8 mouse cellular contexts compared by ENCODE assay signal in genomic region chr10:127721671-127722418, GRCm38 (mm10). TPM values are rescaled to one million over a fixed set of nuclear protein-coding genes. Genes with fewer than 3 reads are reported as not detected.
DNase-seq lines count a peak whose midpoint lies in the region; ATAC-seq and TF ChIP-seq lines count a peak whose summit lies in the region.

No protein-coding gene starts in this region.

- H3K4me3 ChIP-seq in forebrain, embryonic 12.5 days (replicated peaks): peak overlapping the region; percentile 13; the same call in 1 of the 2 replicates
- no peak overlapping the region for H3K4me3 ChIP-seq in hindbrain, embryonic 14.5 days (replicated peaks; ENCODE audit: low read length)
- H3K4me3 ChIP-seq in neural tube, embryonic 13.5 days: peak overlapping the region; percentile 0; the same call in 1 of the 2 replicates
- no peak overlapping the region for H3K4me3 ChIP-seq in thymus, adult 2 months (ENCODE audit: control insufficient read depth, insufficient read depth, low read length)

- peak overlapping the region; percentile 36 for H3K4me2 ChIP-seq in forebrain, embryonic 12.5 days
- H3K4me2 ChIP-seq in hindbrain, embryonic 14.5 days (replicated peaks): peak overlapping the region; percentile 38
- H3K4me2 ChIP-seq in neural tube, embryonic 13.5 days: peak overlapping the region; percentile 38

- 0 out of 2 replicates have a peak overlapping the region, but pooled peaks have one; percentile 43 for H3K27ac ChIP-seq in forebrain, embryonic 12.5 days
- no peak overlapping the region for H3K27ac ChIP-seq in hindbrain, embryonic 14.5 days
- H3K27ac ChIP-seq in neural tube, embryonic 13.5 days (replicated peaks): no peak overlapping the region
- H3K27ac ChIP-seq in thymus, adult 2 months (ENCODE audit: control insufficient read depth, insufficient read depth, low read length): no peak overlapping the region

- no peak for TF ChIP-seq CTCF in thymus, adult 2 months (IDR thresholded peaks at IDR 0.05; ENCODE audit: borderline replicate concordance, control insufficient read depth, extremely low read depth, insufficient read depth, low read length, poor library complexity)

- peak; percentile 62; the same call in 1 of the 2 replicates for ATAC-seq in forebrain, embryonic 12.5 days (ENCODE audit: low FRiP score)
- peak; percentile 56; the same call in 1 of the 2 replicates for ATAC-seq in hindbrain, embryonic 14.5 days (ENCODE audit: low FRiP score)
- peak; percentile 54 for ATAC-seq in neural tube, embryonic 13.5 days (ENCODE audit: low read depth)
- ATAC-seq in megakaryocyte-erythroid progenitor cell, adult 5-6 weeks (replicated peaks; ENCODE audit: low FRiP score, low TSS enrichment, poor library complexity, severe bottlenecking): no peak

- TF ChIP-seq POLR2A in thymus, adult 2 months (IDR thresholded peaks at IDR 0.05; ENCODE audit: control insufficient read depth, extremely low read depth, insufficient read depth, low read length, poor library complexity): no peak

- peak overlapping the region; percentile 29; the same call in 1 of the 2 replicates for H3K9ac ChIP-seq in forebrain, embryonic 12.5 days
- H3K9ac ChIP-seq in hindbrain, embryonic 14.5 days: peak overlapping the region; percentile 12; the same call in 1 of the 2 replicates
- H3K9ac ChIP-seq in neural tube, embryonic 13.5 days: peak overlapping the region; percentile 38

- peak; percentile 16 to 31 for DNase-seq in left cerebral cortex, adult 18-20 months (ENCODE audit: low spot score in 2 of 2)
- DNase-seq in left cerebral cortex, adult 9 months (ENCODE audit: low spot score in 2 of 2): no peak
- no peak for DNase-seq in hindbrain, embryonic 14.5 days (ENCODE audit: low spot score)
- DNase-seq in thymus, adult 2 months: no peak
- DNase-seq in cerebellum, postnatal 25 days: no peak

- H3K27me3 ChIP-seq in forebrain, embryonic 12.5 days: peaks cover 64% of the 10 kb centered on the region
- no peaks in the 10 kb centered on the region for H3K27me3 ChIP-seq in hindbrain, embryonic 14.5 days (ENCODE audit: control insufficient read depth, insufficient read depth, low read length)
- peaks cover 20% of the 10 kb centered on the region for H3K27me3 ChIP-seq in neural tube, embryonic 13.5 days
- H3K27me3 ChIP-seq in thymus, adult 2 months (ENCODE audit: control insufficient read depth, insufficient read depth, low read length): no peaks in the 10 kb centered on the region; the same call in 1 of the 2 replicates

- H3K9me3 ChIP-seq in forebrain, embryonic 12.5 days: no peaks in the 10 kb centered on the region
- H3K9me3 ChIP-seq in hindbrain, embryonic 14.5 days (ENCODE audit: control insufficient read depth, low read length): no peaks in the 10 kb centered on the region
- no peaks in the 10 kb centered on the region for H3K9me3 ChIP-seq in neural tube, embryonic 13.5 days

- H3K36me3 ChIP-seq in forebrain, embryonic 12.5 days (replicated peaks): no peaks in the 10 kb centered on the region
- H3K36me3 ChIP-seq in hindbrain, embryonic 14.5 days (replicated peaks; ENCODE audit: control insufficient read depth, insufficient read depth): no peaks in the 10 kb centered on the region
- H3K36me3 ChIP-seq in neural tube, embryonic 13.5 days: no peaks in the 10 kb centered on the region
- H3K36me3 ChIP-seq in thymus, adult 2 months (ENCODE audit: control insufficient read depth, insufficient read depth, low read length): no peaks in the 10 kb centered on the region

- 16% methylated on average over 20 of the region's 20 CpGs for WGBS in forebrain, embryonic 12.5 days
- 19% methylated on average over 20 of the region's 20 CpGs for WGBS in hindbrain, embryonic 14.5 days
- 6% methylated on average over 20 of the region's 20 CpGs for WGBS in neural tube, embryonic 13.5 days
- WGBS in thymus, adult 2 months: 59% methylated on average over 20 of the region's 20 CpGs

- H3K4me1 ChIP-seq in forebrain, embryonic 12.5 days: peaks cover 31% of the 10 kb centered on the region
- peaks cover 15% of the 10 kb centered on the region for H3K4me1 ChIP-seq in hindbrain, embryonic 14.5 days (replicated peaks; ENCODE audit: control insufficient read depth, insufficient read depth, low read length)
- H3K4me1 ChIP-seq in neural tube, embryonic 13.5 days (replicated peaks): peaks cover 19% of the 10 kb centered on the region
- no peaks in the 10 kb centered on the region for H3K4me1 ChIP-seq in thymus, adult 2 months (replicated peaks; ENCODE audit: control insufficient read depth, insufficient read depth, low read length)

RNA-seq across cellular contexts. Expression of gene Tac2, which starts 2.4 kb away (rescaled TPM):
- 10 to 100 TPM; 16.4 to 17.1 TPM for total RNA-seq in left cerebral cortex, adult 18-20 months (2021)
- polyA plus RNA-seq in forebrain, embryonic 12.5 days (2016; fragmentation: Nextera tagmentation; extraction: Ambion mirVana): not detected in 2 replicates
- 0.41 and 0.44 TPM in 2 replicates for polyA plus RNA-seq in hindbrain, embryonic 14.5 days (2014; fragmentation: Nextera tagmentation; extraction: Ambion mirVana)
- polyA plus RNA-seq in neural tube, embryonic 13.5 days (2015; fragmentation: Nextera tagmentation; extraction: Ambion mirVana): 0.31 and 1.9 TPM in 2 replicates
- 4.3 and 4.5 TPM in 2 replicates for polyA plus RNA-seq in thymus, adult 2 months (2012; rRNA removed)
- total RNA-seq in megakaryocyte-erythroid progenitor cell, adult 5-6 weeks (2014; fragmentation: Nextera tagmentation): 3.5 and 9.5 TPM in 2 replicates
- 0.91 and 2.3 TPM in 2 replicates for total RNA-seq in megakaryocyte-erythroid progenitor cell, adult 5-6 weeks (2017)

RNA-seq across cellular contexts. Expression of gene Myo1a, which starts 16.9 kb away (rescaled TPM):
- total RNA-seq in left cerebral cortex, adult 18-20 months (2021): under 1 TPM; 0.77 to 0.88 TPM
- 0.50 and 0.59 TPM in 2 replicates for polyA plus RNA-seq in forebrain, embryonic 12.5 days (2016; fragmentation: Nextera tagmentation; extraction: Ambion mirVana)
- polyA plus RNA-seq in hindbrain, embryonic 14.5 days (2014; fragmentation: Nextera tagmentation; extraction: Ambion mirVana): 0.37 and 0.76 TPM in 2 replicates
- 0.88 and 0.96 TPM in 2 replicates for polyA plus RNA-seq in neural tube, embryonic 13.5 days (2015; fragmentation: Nextera tagmentation; extraction: Ambion mirVana)
- polyA plus RNA-seq in thymus, adult 2 months (2012; rRNA removed): 1.6 and 1.8 TPM in 2 replicates
- 0.79 and 1.4 TPM in 2 replicates for total RNA-seq in megakaryocyte-erythroid progenitor cell, adult 5-6 weeks (2014; fragmentation: Nextera tagmentation)
- total RNA-seq in megakaryocyte-erythroid progenitor cell, adult 5-6 weeks (2017): not detected in 2 replicates

RNA-seq across cellular contexts. Expression of gene Zbtb39, which starts 17.5 kb away (rescaled TPM):
- 1 to 10 TPM; 9.6 to 9.9 TPM for total RNA-seq in left cerebral cortex, adult 18-20 months (2021)
- 5.2 and 6.2 TPM in 2 replicates for polyA plus RNA-seq in forebrain, embryonic 12.5 days (2016; fragmentation: Nextera tagmentation; extraction: Ambion mirVana)
- 4.3 and 4.7 TPM in 2 replicates for polyA plus RNA-seq in hindbrain, embryonic 14.5 days (2014; fragmentation: Nextera tagmentation; extraction: Ambion mirVana)
- polyA plus RNA-seq in neural tube, embryonic 13.5 days (2015; fragmentation: Nextera tagmentation; extraction: Ambion mirVana): 3.3 and 4.5 TPM in 2 replicates
- 7.4 and 8.3 TPM in 2 replicates for polyA plus RNA-seq in thymus, adult 2 months (2012; rRNA removed)
- 6.9 and 10.2 TPM in 2 replicates for total RNA-seq in megakaryocyte-erythroid progenitor cell, adult 5-6 weeks (2014; fragmentation: Nextera tagmentation)
- 3.0 and 3.4 TPM in 2 replicates for total RNA-seq in megakaryocyte-erythroid progenitor cell, adult 5-6 weeks (2017)

RNA-seq across cellular contexts. Expression of gene Gpr182, which starts 29.7 kb away (rescaled TPM):
- total RNA-seq in left cerebral cortex, adult 18-20 months (2021): 1 to 10 TPM; 1.5 to 2.2 TPM
- 0.28 and 0.42 TPM in 2 replicates for polyA plus RNA-seq in forebrain, embryonic 12.5 days (2016; fragmentation: Nextera tagmentation; extraction: Ambion mirVana)
- polyA plus RNA-seq in hindbrain, embryonic 14.5 days (2014; fragmentation: Nextera tagmentation; extraction: Ambion mirVana): 0.70 and 0.87 TPM in 2 replicates
- 0.45 and 0.92 TPM in 2 replicates for polyA plus RNA-seq in neural tube, embryonic 13.5 days (2015; fragmentation: Nextera tagmentation; extraction: Ambion mirVana)
- polyA plus RNA-seq in thymus, adult 2 months (2012; rRNA removed): 2.3 and 2.4 TPM in 2 replicates
- total RNA-seq in megakaryocyte-erythroid progenitor cell, adult 5-6 weeks (2014; fragmentation: Nextera tagmentation): not detected in 2 replicates
- not detected in 2 replicates for total RNA-seq in megakaryocyte-erythroid progenitor cell, adult 5-6 weeks (2017)

RNA-seq across cellular contexts. Expression of gene Rdh1, which starts 37.7 kb away (rescaled TPM):
- under 1 TPM in 1 of 2 experiments, not detected in 1; 0.19 TPM for total RNA-seq in left cerebral cortex, adult 18-20 months (2021)
- polyA plus RNA-seq in forebrain, embryonic 12.5 days (2016; fragmentation: Nextera tagmentation; extraction: Ambion mirVana): not detected in 2 replicates
- 0.05 TPM in 1 of 2 replicates, not detected in the other for polyA plus RNA-seq in hindbrain, embryonic 14.5 days (2014; fragmentation: Nextera tagmentation; extraction: Ambion mirVana)
- polyA plus RNA-seq in neural tube, embryonic 13.5 days (2015; fragmentation: Nextera tagmentation; extraction: Ambion mirVana): not detected in 2 replicates
- 0.04 and 0.08 TPM in 2 replicates for polyA plus RNA-seq in thymus, adult 2 months (2012; rRNA removed)
- total RNA-seq in megakaryocyte-erythroid progenitor cell, adult 5-6 weeks (2014; fragmentation: Nextera tagmentation): 0.24 TPM in 1 of 2 replicates, not detected in the other
- total RNA-seq in megakaryocyte-erythroid progenitor cell, adult 5-6 weeks (2017): 0.05 TPM in 1 of 2 replicates, not detected in the other

Comparison
In these comparisons a context has a peak if more than half of its experiments do, and no peak if none do; other contexts are left out.
1. DNase-seq: peak in left cerebral cortex, adult 18-20 months (2 of 2); none in left cerebral cortex, adult 9 months (0 of 2), hindbrain, embryonic 14.5 days (single experiment), thymus, adult 2 months (single experiment) and cerebellum, postnatal 25 days (0 of 2).
2. H3K4me3 ChIP-seq: peak in forebrain, embryonic 12.5 days (single experiment) and neural tube, embryonic 13.5 days (single experiment); none in hindbrain, embryonic 14.5 days (single experiment) and thymus, adult 2 months (single experiment).
3. Peak in every context shown above with its lines, with median percentiles within 50 percentile points of each other: H3K4me2 ChIP-seq and H3K9ac ChIP-seq.